Mouse (Mus musculus) midbrain, postnatal 0 days (tissue): ENCODE measurements around the gene Vgll4. TPM values are rescaled to one million over a fixed set of nuclear protein-coding genes. Genes with fewer than 3 reads are reported as not detected.

Source experiments
- ATAC-seq: fragments of 200-750 bp; cut with Nextera tagmentation; 2 replicates; pipeline ENCODE4 v1.8.0; 2017; ENCODE audit warnings: moderate number of reproducible peaks, mild to moderate bottlenecking, moderate TSS enrichment, moderate library complexity; ENCODE audit not compliant: low FRiP score
- DNase-seq: peaks from one replicate; pipeline ENCODE4 v3.0.0-alpha.2; 2015; ENCODE audit warnings: low spot score
- H3K27ac ChIP-seq: fragments of 300-500 bp; sonication (generic); 2 replicates; pipeline ENCODE4 v1.5.1; 2014; ENCODE audit warnings: low read depth, mild to moderate bottlenecking, low read length, mixed read lengths
- H3K27me3 ChIP-seq: fragments of 300-500 bp; sonication (generic); 2 replicates; pipeline ENCODE4 v1.6.1; 2014; ENCODE audit warnings: low read length, control low read depth, mixed read lengths; ENCODE audit not compliant: insufficient read depth
- H3K36me3 ChIP-seq: fragments of 300-500 bp; sonication (generic); 2 replicates; pipeline ENCODE4 v1.6.1; 2014; ENCODE audit warnings: low read length, control low read depth, mixed read lengths; ENCODE audit not compliant: insufficient read depth
- H3K4me1 ChIP-seq: fragments of 300-500 bp; sonication (generic); 2 replicates; pipeline ENCODE4 v1.6.1; 2014; ENCODE audit warnings: mild to moderate bottlenecking, control low read depth, antibody characterized with exemption, low read length, mixed read lengths; ENCODE audit not compliant: insufficient read depth
- H3K4me2 ChIP-seq: fragments of 300-500 bp; sonication (generic); 2 replicates; pipeline ENCODE4 v1.6.1; 2014; ENCODE audit warnings: low read depth, mild to moderate bottlenecking, low read length, mixed read lengths; ENCODE audit not compliant: poor library complexity, severe bottlenecking
- H3K4me3 ChIP-seq: fragments of 300-500 bp; sonication (generic); 2 replicates; pipeline ENCODE4 v1.5.1; 2014; ENCODE audit warnings: low read depth, mild to moderate bottlenecking, low read length, moderate library complexity
- H3K9ac ChIP-seq: fragments of 300-500 bp; sonication (generic); replicated peaks from 2 replicates; pipeline ENCODE4 v1.6.1; 2014; ENCODE audit warnings: mild to moderate bottlenecking, low read length, moderate library complexity, mixed read lengths; ENCODE audit not compliant: poor library complexity, severe bottlenecking
- H3K9me3 ChIP-seq: fragments of 300-500 bp; sonication (generic); 2 replicates; pipeline ENCODE4 v1.6.1; 2016; ENCODE audit warnings: low read length, control low read depth
- CTCF ChIP-seq: IDR thresholded peaks from 2 replicates; pipeline ENCODE4 v1.5.1; 2016; ENCODE audit warnings: antibody characterized with exemption, mild to moderate bottlenecking
- WGBS: fragments of 180-500 bp; shearing (Covaris S2); extraction: QIAGEN DNeasy Blood & Tissue Kit; methylation state at CpG from one replicate; pipeline ENCODE4 v1.1.7; 2014; 5-methylcytosine and 5-hydroxymethylcytosine counted together
- polyA plus RNA-seq: library from polyadenylated mRNA; unstranded; fragments of >200 nt; fragmentation: Nextera tagmentation; extraction: Ambion mirVana; gene quantifications from 2 replicates; pipeline ENCODE4 v1.2.1, GENCODE M21; 2015
- total RNA-seq: library from RNA; depleted of rRNA; stranded (reverse); fragments of >200 nt; gene quantifications from 2 replicates; pipeline ENCODE4 v1.2.3, GENCODE M21; 2014

The Vgll4 gene
- total and polyA plus RNA-seq, 2 experiments from 2014 or later, result 36.0 to 58.5 TPM

GRCm38 (mm10) chr6:114987966-114988618 lies 18.3 kb upstream of the Vgll4 start:
- no peak for DNase-seq
- WGBS, result 64% methylated on average over 7 of the region's 7 CpGs
- Histone ChIP-seq H3K4me1 (no peaks in the 10 kb centered on the region), H3K4me2 (no peak overlapping the region), H3K27ac (no peak overlapping the region), H3K9me3 (no peaks in the 10 kb centered on the region), H3K27me3 (no peaks in the 10 kb centered on the region), H3K36me3 (no peaks in the 10 kb centered on the region), H3K4me3 (no peak overlapping the region), H3K9ac (no peak overlapping the region)
- TF ChIP-seq CTCF, result no peak
- ATAC-seq, result no peak

- Histone ChIP-seq H3K9ac (no peak overlapping the region), H3K9me3 (no peaks in the 10 kb centered on the region), H3K4me1 (no peaks in the 10 kb centered on the region), H3K27ac (no peak overlapping the region), H3K36me3 (no peaks in the 10 kb centered on the region), H3K27me3 (no peaks in the 10 kb centered on the region), H3K4me3 (no peak overlapping the region), H3K4me2 (no peak overlapping the region)
- no peak for TF ChIP-seq CTCF
- ATAC-seq, result no peak
- DNase-seq, result no peak
- WGBS, result 85% methylated on average over 7 of the region's 7 CpGs
Measured at GRCm38 (mm10) chr6:114982671-114983070, 12.9 kb upstream of the Vgll4 start.

DNA sequence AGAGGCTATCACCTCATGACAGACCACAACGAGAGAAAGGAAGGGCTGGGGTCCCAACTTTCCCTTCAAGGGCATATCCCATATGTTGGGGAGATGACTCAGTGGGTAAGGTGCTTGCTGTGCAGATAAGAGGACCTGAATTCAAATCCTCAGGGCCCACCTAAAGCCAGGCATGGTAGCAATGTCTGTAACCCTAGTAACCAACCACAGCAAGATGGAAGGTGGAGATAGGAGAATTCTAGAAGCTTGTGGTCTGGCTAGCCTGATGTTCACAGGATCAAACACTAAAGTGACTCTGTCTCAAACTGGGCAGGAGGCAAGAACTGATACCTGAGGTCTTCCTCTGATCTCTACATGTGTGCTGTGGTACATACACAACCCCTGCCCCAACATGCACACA lies 9.9 kb upstream of the Vgll4 start:
- Histone ChIP-seq H3K9ac (no peak overlapping the region), H3K36me3 (no peaks in the 10 kb centered on the region), H3K4me2 (no peak overlapping the region), H3K9me3 (no peaks in the 10 kb centered on the region), H3K4me1 (no peaks in the 10 kb centered on the region), H3K27ac (no peak overlapping the region), H3K4me3 (no peak overlapping the region), H3K27me3 (no peaks in the 10 kb centered on the region)
- ATAC-seq (no peak), DNase-seq (no peak)
- no peak for TF ChIP-seq CTCF
- WGBS, result 73% methylated on average over 1 of the region's 1 CpGs

DNA sequence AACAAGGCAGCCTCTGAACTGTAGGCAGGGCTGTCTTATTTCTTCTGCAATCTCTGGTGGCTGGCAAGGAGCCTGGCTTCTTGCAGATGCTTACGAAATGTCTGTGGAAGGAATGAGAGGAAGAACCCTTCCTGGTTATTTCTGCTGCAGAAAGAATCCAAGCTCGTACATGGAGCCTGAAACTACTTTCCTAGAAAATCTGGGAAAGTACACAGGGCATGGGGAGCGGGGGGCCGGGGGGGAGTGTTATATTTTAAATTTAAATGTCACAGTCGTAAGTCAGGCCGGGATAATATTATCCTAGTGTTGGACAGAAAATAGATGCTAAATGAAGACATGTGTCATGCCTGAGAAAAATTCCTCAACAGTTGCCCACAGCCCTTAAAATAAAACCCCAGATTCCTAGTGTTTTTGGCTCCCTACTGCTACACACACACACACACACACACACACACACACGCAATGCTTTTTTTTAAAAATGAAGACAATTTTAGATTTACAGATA lies 7.2 kb upstream of the Vgll4 start:
- ATAC-seq (no peak), DNase-seq (no peak)
- Histone ChIP-seq H3K36me3 (no peaks in the 10 kb centered on the region), H3K27ac (no peak overlapping the region), H3K4me2 (no peak overlapping the region), H3K4me3 (no peak overlapping the region), H3K27me3 (no peaks in the 10 kb centered on the region), H3K9ac (no peak overlapping the region), H3K4me1 (no peaks in the 10 kb centered on the region), H3K9me3 (no peaks in the 10 kb centered on the region)
- WGBS, result 89% methylated on average over 7 of the region's 7 CpGs
- no peak for TF ChIP-seq CTCF

- no peak overlapping the region for H3K9ac ChIP-seq
Measured at GRCm38 (mm10) chr6:114974331-114974730, 4.5 kb upstream of the Vgll4 start.

GRCm38 (mm10) chr6:114972988-114973387 lies 3.2 kb upstream of the Vgll4 start:
- no peaks in the 10 kb centered on the region for H3K4me1 ChIP-seq
- no peak overlapping the region for H3K4me2 ChIP-seq
- TF ChIP-seq CTCF, result no peak
- H3K4me3 ChIP-seq, result no peak overlapping the region
- no peaks in the 10 kb centered on the region for H3K36me3 ChIP-seq
- H3K9me3 ChIP-seq, result no peaks in the 10 kb centered on the region
- DNase-seq, result no peak
- WGBS, result 71% methylated on average over 1 of the region's 1 CpGs
- H3K9ac ChIP-seq, result no peak overlapping the region
- no peak overlapping the region for H3K27ac ChIP-seq
- H3K27me3 ChIP-seq, result no peaks in the 10 kb centered on the region
- ATAC-seq, result no peak

More at GRCm38 (mm10) chr6:114974331-114974730, 4.5 kb upstream of the Vgll4 start:
- Histone ChIP-seq H3K4me1 (no peaks in the 10 kb centered on the region), H3K9me3 (no peaks in the 10 kb centered on the region), H3K36me3 (no peaks in the 10 kb centered on the region), H3K4me3 (no peak overlapping the region), H3K27ac (no peak overlapping the region), H3K4me2 (no peak overlapping the region), H3K27me3 (no peaks in the 10 kb centered on the region)
- DNase-seq (no peak), ATAC-seq (no peak)
- WGBS, result 97% methylated on average over 1 of the region's 1 CpGs
- TF ChIP-seq CTCF, result no peak
